Mouse (Mus musculus): ENCODE data around the gene Gjd3. TPM values are rescaled to one million over a fixed set of nuclear protein-coding genes. Genes with fewer than 3 reads are reported as not detected.
A peak's percentile ranks its signal among the peaks of the same experiment; 100 is the strongest.
"Not testable (repeated sequence)": the region's sequence is repeated elsewhere in the genome, so short reads cannot be mapped to it uniquely, and the experiment has no call there.

Gene Gjd3
- total and polyA plus RNA-seq, 2 experiments from 2014 or later, result 4.5 to 5.1 TPM

GRCm38 (mm10) chr11:99006788-99007187 is 24.0 kb upstream of the Gjd3 start:
- Histone ChIP-seq H3K27me3 (ENCODE audit: insufficient read depth, low read length) (no peaks in the 10 kb centered on the region), H3K4me2 (ENCODE audit: low read depth, low read length, poor library complexity, severe bottlenecking) (no peak overlapping the region), H3K36me3 (ENCODE audit: insufficient read depth, low read length) (no peaks in the 10 kb centered on the region), H3K9ac (replicated peaks; ENCODE audit: low read length, poor library complexity, severe bottlenecking) (no peak overlapping the region), H3K27ac (ENCODE audit: low read depth, low read length) (no peak overlapping the region), H3K4me3 (ENCODE audit: low read depth, low read length) (no peak overlapping the region), H3K4me1 (ENCODE audit: insufficient read depth, low read length) (no peaks in the 10 kb centered on the region), H3K9me3 (ENCODE audit: low read length) (no peaks in the 10 kb centered on the region)
- TF ChIP-seq CTCF (IDR thresholded peaks at IDR 0.05), result no peak
- DNase-seq (ENCODE audit: low spot score) (no peak), ATAC-seq (ENCODE audit: low FRiP score) (no peak)
- 95% methylated on average over 9 of the region's 9 CpGs for WGBS

GRCm38 (mm10) chr11:98999243-98999642 is 16.4 kb upstream of the Gjd3 start:
- DNase-seq (ENCODE audit: low spot score), result no peak
- TF ChIP-seq CTCF (IDR thresholded peaks at IDR 0.05), result no peak
- Histone ChIP-seq H3K36me3 (ENCODE audit: insufficient read depth, low read length) (no peaks in the 10 kb centered on the region), H3K27ac (ENCODE audit: low read depth, low read length) (no peak overlapping the region), H3K9ac (replicated peaks; ENCODE audit: low read length, poor library complexity, severe bottlenecking) (no peak overlapping the region), H3K27me3 (ENCODE audit: insufficient read depth, low read length) (no peaks in the 10 kb centered on the region), H3K4me2 (ENCODE audit: low read depth, low read length, poor library complexity, severe bottlenecking) (no peak overlapping the region), H3K9me3 (ENCODE audit: low read length) (no peaks in the 10 kb centered on the region), H3K4me3 (ENCODE audit: low read depth, low read length) (no peak overlapping the region), H3K4me1 (ENCODE audit: insufficient read depth, low read length) (no peaks in the 10 kb centered on the region)
- WGBS, result 87% methylated on average over 11 of the region's 11 CpGs
- no peak for ATAC-seq (ENCODE audit: low FRiP score)

- TF ChIP-seq CTCF (IDR thresholded peaks at IDR 0.05), result peak; percentile 23; the same call in 1 of the 2 replicates
- peak; percentile 11 for DNase-seq (ENCODE audit: low spot score)
Measured at GRCm38 (mm10) chr11:98998776-98999175, 16.0 kb upstream of the Gjd3 start.

DNA sequence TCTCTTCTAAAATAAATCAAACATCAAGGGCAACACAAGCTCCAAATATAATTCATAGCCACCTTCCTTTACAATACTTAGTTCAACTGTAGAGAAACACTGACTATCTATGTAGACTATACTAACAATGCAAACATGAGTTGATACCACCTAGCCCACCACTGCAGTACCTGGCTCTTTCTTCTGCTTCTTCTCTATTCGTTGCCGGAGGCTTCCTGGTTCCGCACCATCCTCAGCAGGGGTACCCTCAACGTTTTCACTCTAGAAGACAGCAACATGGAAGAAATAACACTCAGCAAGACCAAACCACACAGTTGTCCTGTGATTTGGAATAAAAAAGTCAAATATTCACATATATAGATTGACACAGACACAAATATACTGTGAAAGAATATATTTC is 14.8 kb upstream of the Gjd3 start:
- H3K27me3 ChIP-seq (ENCODE audit: insufficient read depth, low read length), result no peaks in the 10 kb centered on the region
- no peak overlapping the region for H3K27ac ChIP-seq (ENCODE audit: low read depth, low read length)
- H3K36me3 ChIP-seq (ENCODE audit: insufficient read depth, low read length), result no peaks in the 10 kb centered on the region
- no peak overlapping the region for H3K4me3 ChIP-seq (ENCODE audit: low read depth, low read length)
- no peak overlapping the region for H3K4me2 ChIP-seq (ENCODE audit: low read depth, low read length, poor library complexity, severe bottlenecking)
- no peaks in the 10 kb centered on the region for H3K4me1 ChIP-seq (ENCODE audit: insufficient read depth, low read length)
- DNase-seq (ENCODE audit: low spot score), result no peak
- H3K9ac ChIP-seq (replicated peaks; ENCODE audit: low read length, poor library complexity, severe bottlenecking), result no peak overlapping the region
- no peak for TF ChIP-seq CTCF (IDR thresholded peaks at IDR 0.05)
- ATAC-seq (ENCODE audit: low FRiP score), result no peak
- H3K9me3 ChIP-seq (ENCODE audit: low read length), result no peaks in the 10 kb centered on the region
- WGBS, result 91% methylated on average over 4 of the region's 4 CpGs

More at GRCm38 (mm10) chr11:98998776-98999175, 16.0 kb upstream of the Gjd3 start:
- Histone ChIP-seq H3K27ac (ENCODE audit: low read depth, low read length) (no peak overlapping the region), H3K4me2 (ENCODE audit: low read depth, low read length, poor library complexity, severe bottlenecking) (no peak overlapping the region), H3K4me1 (ENCODE audit: insufficient read depth, low read length) (no peaks in the 10 kb centered on the region), H3K9ac (replicated peaks; ENCODE audit: low read length, poor library complexity, severe bottlenecking) (no peak overlapping the region), H3K36me3 (ENCODE audit: insufficient read depth, low read length) (no peaks in the 10 kb centered on the region), H3K4me3 (ENCODE audit: low read depth, low read length) (no peak overlapping the region), H3K27me3 (ENCODE audit: insufficient read depth, low read length) (no peaks in the 10 kb centered on the region), H3K9me3 (ENCODE audit: low read length) (no peaks in the 10 kb centered on the region)
- ATAC-seq (ENCODE audit: low FRiP score), result no peak

DNA sequence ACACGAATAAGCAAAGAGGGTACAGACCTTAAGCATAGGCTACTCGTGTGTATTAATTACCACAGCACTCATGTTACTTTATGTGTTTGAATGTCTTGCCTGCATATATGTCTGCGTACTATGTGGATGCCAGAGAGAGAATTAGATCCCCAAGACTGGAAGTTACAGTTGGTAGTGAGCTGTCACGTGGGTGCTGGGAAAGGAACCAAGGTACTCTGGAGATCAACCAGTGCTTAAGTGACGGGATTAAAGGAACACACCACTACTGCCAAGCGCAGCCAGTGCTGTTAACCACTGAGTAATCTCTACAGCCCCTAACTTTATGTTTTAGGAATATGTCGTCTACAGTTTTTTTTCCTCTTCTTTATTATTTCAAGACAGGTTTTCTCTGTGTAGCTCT is 13.2 kb upstream of the Gjd3 start:
- no peaks in the 10 kb centered on the region for H3K36me3 ChIP-seq (ENCODE audit: insufficient read depth, low read length)
- DNase-seq (ENCODE audit: low spot score) (no peak), ATAC-seq (ENCODE audit: low FRiP score) (no peak)
- 94% methylated on average over 7 of the region's 7 CpGs for WGBS
- H3K9me3 ChIP-seq (ENCODE audit: low read length), result no peaks in the 10 kb centered on the region
- no peak overlapping the region for H3K9ac ChIP-seq (replicated peaks; ENCODE audit: low read length, poor library complexity, severe bottlenecking)
- no peak for TF ChIP-seq CTCF (IDR thresholded peaks at IDR 0.05)
- no peak overlapping the region for H3K4me2 ChIP-seq (ENCODE audit: low read depth, low read length, poor library complexity, severe bottlenecking)
- H3K4me3 ChIP-seq (ENCODE audit: low read depth, low read length), result no peak overlapping the region
- H3K4me1 ChIP-seq (ENCODE audit: insufficient read depth, low read length), result no peaks in the 10 kb centered on the region
- no peak overlapping the region for H3K27ac ChIP-seq (ENCODE audit: low read depth, low read length)
- H3K27me3 ChIP-seq (ENCODE audit: insufficient read depth, low read length), result no peaks in the 10 kb centered on the region

- Histone ChIP-seq H3K27ac (ENCODE audit: low read depth, low read length) (no peak overlapping the region), H3K36me3 (ENCODE audit: insufficient read depth, low read length) (no peaks in the 10 kb centered on the region), H3K9me3 (ENCODE audit: low read length) (no peaks in the 10 kb centered on the region), H3K4me1 (ENCODE audit: insufficient read depth, low read length) (no peaks in the 10 kb centered on the region), H3K4me3 (ENCODE audit: low read depth, low read length) (no peak overlapping the region), H3K27me3 (ENCODE audit: insufficient read depth, low read length) (no peaks in the 10 kb centered on the region), H3K9ac (replicated peaks; ENCODE audit: low read length, poor library complexity, severe bottlenecking) (no peak overlapping the region), H3K4me2 (ENCODE audit: low read depth, low read length, poor library complexity, severe bottlenecking) (no peak overlapping the region)
- 84% methylated on average over 6 of the region's 6 CpGs for WGBS
- DNase-seq (ENCODE audit: low spot score) (no peak), ATAC-seq (ENCODE audit: low FRiP score) (no peak)
- TF ChIP-seq CTCF (IDR thresholded peaks at IDR 0.05), result no peak
Measured at GRCm38 (mm10) chr11:98990866-98991265, 8.1 kb upstream of the Gjd3 start.

- H3K9me3 ChIP-seq (ENCODE audit: low read length); DNase-seq (ENCODE audit: low spot score); H3K4me2 ChIP-seq (ENCODE audit: low read depth, low read length, poor library complexity, severe bottlenecking); H3K9ac ChIP-seq (replicated peaks; ENCODE audit: low read length, poor library complexity, severe bottlenecking); H3K27ac ChIP-seq (ENCODE audit: low read depth, low read length); H3K4me3 ChIP-seq (ENCODE audit: low read depth, low read length); H3K27me3 ChIP-seq (ENCODE audit: insufficient read depth, low read length); ATAC-seq (ENCODE audit: low FRiP score); H3K4me1 ChIP-seq (ENCODE audit: insufficient read depth, low read length); H3K36me3 ChIP-seq (ENCODE audit: insufficient read depth, low read length): not testable (repeated sequence)
- WGBS, result 96% methylated on average over 4 of the region's 6 CpGs
Measured at GRCm38 (mm10) chr11:98988260-98988659, 5.4 kb upstream of the Gjd3 start.

All from midbrain, postnatal 0 days (tissue).